Mouse (Mus musculus) kidney, embryonic 16.5 days (tissue): ENCODE data around the gene Gm11938. TPM values are rescaled to one million over a fixed set of nuclear protein-coding genes. Genes with fewer than 3 reads are reported as not detected.
A peak's percentile ranks its signal among the peaks of the same experiment; 100 is the strongest.

Experiments
- ATAC-seq: fragments of 200-750 bp; cut with Nextera tagmentation; 2 replicates; pipeline ENCODE4 v1.8.0; 2017; ENCODE audit warnings: moderate TSS enrichment; ENCODE audit not compliant: low FRiP score, low TSS enrichment
- H3K27ac ChIP-seq: fragments of 300-500 bp; sonication (generic); 2 replicates; pipeline ENCODE4 v1.5.1; 2014; ENCODE audit warnings: low read length
- H3K27me3 ChIP-seq: fragments of 300-500 bp; sonication (generic); 2 replicates; pipeline ENCODE4 v1.6.1; 2014; ENCODE audit warnings: low read length, control low read depth, mixed read lengths; ENCODE audit not compliant: insufficient read depth
- H3K36me3 ChIP-seq: fragments of 300-500 bp; sonication (generic); 2 replicates; pipeline ENCODE4 v1.6.1; 2014; ENCODE audit warnings: low read length, control low read depth, mixed read lengths; ENCODE audit not compliant: insufficient read depth
- H3K4me1 ChIP-seq: fragments of 300-500 bp; sonication (generic); 2 replicates; pipeline ENCODE4 v1.6.1; 2014; ENCODE audit warnings: low read length, control low read depth, mixed read lengths; ENCODE audit not compliant: insufficient read depth
- H3K4me2 ChIP-seq: fragments of 300-500 bp; sonication (generic); replicated peaks from 2 replicates; pipeline ENCODE4 v1.6.1; 2014; ENCODE audit warnings: low read depth, low read length
- H3K4me3 ChIP-seq: fragments of 300-500 bp; sonication (generic); 2 replicates; pipeline ENCODE4 v1.5.1; 2014; ENCODE audit warnings: mild to moderate bottlenecking, low read length
- H3K9ac ChIP-seq: fragments of 300-500 bp; sonication (generic); replicated peaks from 2 replicates; pipeline ENCODE4 v1.6.1; 2014; ENCODE audit warnings: low read length
- H3K9me3 ChIP-seq: fragments of 300-500 bp; sonication (generic); 2 replicates; pipeline ENCODE4 v1.6.1; 2016; ENCODE audit warnings: low read length, control low read depth
- WGBS: fragments of 180-500 bp; shearing (Covaris S2); extraction: QIAGEN DNeasy Blood & Tissue Kit; methylation state at CpG from one replicate; pipeline ENCODE4 v1.1.7; 2014; 5-methylcytosine and 5-hydroxymethylcytosine counted together
- polyA plus RNA-seq: library from polyadenylated mRNA; unstranded; fragments of >200 nt; fragmentation: Nextera tagmentation; extraction: Ambion mirVana; gene quantifications from 2 replicates; pipeline ENCODE4 v1.2.1, GENCODE M21; 2015

Gene Gm11938
- polyA plus RNA-seq, 1 experiment from 2014 or later, result not detected

- no peak overlapping the region for H3K4me2 ChIP-seq
- no peak for ATAC-seq
- no peak overlapping the region for H3K4me3 ChIP-seq
- no peaks in the 10 kb centered on the region for H3K36me3 ChIP-seq
- H3K9ac ChIP-seq, result no peak overlapping the region
- no peaks in the 10 kb centered on the region for H3K9me3 ChIP-seq
- 88% methylated on average over 5 of the region's 5 CpGs for WGBS
- H3K27ac ChIP-seq, result no peak overlapping the region
- H3K4me1 ChIP-seq, result no peaks in the 10 kb centered on the region
- no peaks in the 10 kb centered on the region for H3K27me3 ChIP-seq
These were observed 22.1 kb downstream of the Gm11938 start for GRCm38 (mm10) chr11:99581051-99581450.

DNA sequence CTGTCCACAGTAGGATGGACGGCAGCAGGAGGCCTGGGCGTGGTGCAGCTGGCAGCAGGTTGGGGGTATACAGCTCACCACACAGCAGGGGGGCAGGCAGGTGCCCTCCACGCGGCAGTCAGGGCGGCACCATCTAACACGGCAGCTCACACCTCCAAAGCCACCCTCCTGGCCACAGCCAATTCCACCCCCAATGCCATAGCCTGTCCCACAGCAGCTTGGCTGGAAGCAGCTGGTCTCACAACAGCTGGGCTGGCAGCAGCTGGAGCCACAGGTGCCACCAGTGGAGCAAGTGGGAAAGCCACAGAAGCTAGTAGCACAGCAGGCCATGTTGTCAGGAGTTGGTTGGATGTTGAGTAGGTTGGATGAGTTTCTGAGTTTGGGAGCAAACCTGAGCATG is 22.5 kb downstream of the Gm11938 start, which contains the start of gene Krtap1-5:
TSS of gene Krtap1-5 (minus strand) at position 381 of the 400 bp plus-strand sequence.
- Histone ChIP-seq H3K27me3 (no peaks in the 10 kb centered on the region), H3K9me3 (no peaks in the 10 kb centered on the region), H3K27ac (no peak within 1 kb of the TSS), H3K36me3 (no peaks in the 10 kb centered on the region), H3K4me3 (no peak within 1 kb of the TSS), H3K4me2 (no peak within 1 kb of the TSS), H3K4me1 (no peaks in the 10 kb centered on the region), H3K9ac (no peak within 1 kb of the TSS)
- no peak for ATAC-seq
- 85% methylated on average over 6 of the region's 6 CpGs for WGBS

DNA sequence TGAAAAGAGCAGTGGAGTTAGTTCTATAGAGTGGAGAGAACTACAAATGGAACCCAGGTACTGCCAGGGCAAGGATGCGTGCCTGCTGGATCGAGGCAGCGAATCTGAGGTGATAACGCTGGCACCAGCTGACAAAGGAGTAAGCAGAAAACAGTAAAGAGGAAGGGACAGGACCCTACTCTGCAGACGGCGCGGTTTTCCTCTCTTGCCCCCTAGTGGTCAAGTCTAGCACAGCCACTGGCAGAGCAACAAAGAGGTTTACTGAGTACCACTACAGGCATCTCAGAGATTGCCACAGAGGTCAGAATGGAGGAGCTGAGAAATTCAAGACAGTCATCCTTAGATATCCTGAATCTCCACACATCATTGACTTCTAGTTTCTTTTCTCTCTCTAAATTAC is 29.0 kb downstream of the Gm11938 start:
- no peaks in the 10 kb centered on the region for H3K9me3 ChIP-seq
- under 1% methylated on average over 7 of the region's 7 CpGs for WGBS
- H3K36me3 ChIP-seq, result no peaks in the 10 kb centered on the region
- H3K4me3 ChIP-seq, result no peak overlapping the region
- no peaks in the 10 kb centered on the region for H3K27me3 ChIP-seq
- no peak overlapping the region for H3K27ac ChIP-seq
- H3K9ac ChIP-seq, result no peak overlapping the region
- ATAC-seq, result peak; percentile 86
- 0 out of 2 replicates have a peak, but pooled peaks cover 2% of the 10 kb centered on the region for H3K4me1 ChIP-seq
- H3K4me2 ChIP-seq, result peak overlapping the region; percentile 43

GRCm38 (mm10) chr11:99573164-99573563 is 29.9 kb downstream of the Gm11938 start:
- no peaks in the 10 kb centered on the region for H3K27me3 ChIP-seq
- no peak overlapping the region for H3K9ac ChIP-seq
- no peak overlapping the region for H3K27ac ChIP-seq
- H3K4me1 ChIP-seq, result 0 out of 2 replicates have a peak, but pooled peaks cover 2% of the 10 kb centered on the region
- H3K4me3 ChIP-seq, result no peak overlapping the region
- H3K9me3 ChIP-seq, result no peaks in the 10 kb centered on the region
- 62% methylated on average over 4 of the region's 4 CpGs for WGBS
- ATAC-seq, result no peak
- H3K36me3 ChIP-seq, result no peaks in the 10 kb centered on the region
- H3K4me2 ChIP-seq, result no peak overlapping the region

DNA sequence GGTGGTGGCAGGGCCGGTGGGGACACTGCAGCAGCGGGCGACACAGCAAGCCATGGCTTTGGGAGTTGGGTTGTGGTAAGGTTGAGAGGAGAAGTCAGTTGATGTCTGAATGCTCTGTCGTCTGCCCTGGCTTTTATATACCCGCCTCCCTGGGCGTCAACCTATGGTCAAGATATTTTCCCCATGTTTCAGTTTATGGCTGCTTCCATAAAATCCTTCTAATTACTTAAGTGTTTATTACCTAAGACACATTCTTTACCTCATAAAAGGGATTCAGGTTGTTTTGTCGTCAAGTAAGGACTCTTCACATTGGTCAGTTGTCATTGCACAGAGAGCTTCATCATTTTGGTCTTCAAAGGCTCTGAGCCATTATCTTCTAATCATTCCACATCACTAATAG is 36.6 kb downstream of the Gm11938 start, which contains the start of gene Krtap3-1:
TSS of gene Krtap3-1 (minus strand) at position 101 of the 400 bp plus-strand sequence.
- Histone ChIP-seq H3K36me3 (no peaks in the 10 kb centered on the region), H3K9me3 (no peaks in the 10 kb centered on the region), H3K27me3 (no peaks in the 10 kb centered on the region), H3K4me2 (no peak within 1 kb of the TSS), H3K9ac (no peak within 1 kb of the TSS), H3K4me3 (no peak within 1 kb of the TSS), H3K4me1 (no peaks in the 10 kb centered on the region), H3K27ac (no peak within 1 kb of the TSS)
- 62% methylated on average over 7 of the region's 7 CpGs for whole genome bisulfite sequencing
- no peak for ATAC-seq

DNA sequence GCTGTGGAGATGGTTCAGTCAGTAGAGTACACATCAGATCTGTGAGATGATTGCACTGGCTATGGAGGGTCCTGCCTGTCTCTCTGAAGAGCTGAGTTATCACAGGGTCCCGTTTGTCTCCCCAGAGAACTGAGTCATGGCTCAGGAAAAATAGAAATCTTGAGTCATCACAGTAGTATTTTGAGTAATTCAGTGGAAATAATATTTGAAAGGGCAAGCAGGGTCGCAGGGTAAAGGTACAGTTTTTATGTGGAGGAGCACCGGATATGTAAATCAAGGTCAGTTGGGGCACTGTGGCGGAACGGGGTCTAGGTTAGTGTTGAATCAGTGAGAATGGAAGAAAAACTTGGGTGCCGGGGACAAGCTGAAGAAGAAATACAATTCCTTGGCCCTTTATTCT is 40.5 kb downstream of the Gm11938 start:
- Histone ChIP-seq H3K9ac (no peak overlapping the region), H3K27me3 (no peaks in the 10 kb centered on the region), H3K27ac (no peak overlapping the region), H3K4me1 (no peaks in the 10 kb centered on the region), H3K4me2 (no peak overlapping the region), H3K36me3 (no peaks in the 10 kb centered on the region), H3K9me3 (no peaks in the 10 kb centered on the region), H3K4me3 (no peak overlapping the region)
- ATAC-seq, result no peak
- WGBS, result 68% methylated on average over 6 of the region's 6 CpGs

DNA sequence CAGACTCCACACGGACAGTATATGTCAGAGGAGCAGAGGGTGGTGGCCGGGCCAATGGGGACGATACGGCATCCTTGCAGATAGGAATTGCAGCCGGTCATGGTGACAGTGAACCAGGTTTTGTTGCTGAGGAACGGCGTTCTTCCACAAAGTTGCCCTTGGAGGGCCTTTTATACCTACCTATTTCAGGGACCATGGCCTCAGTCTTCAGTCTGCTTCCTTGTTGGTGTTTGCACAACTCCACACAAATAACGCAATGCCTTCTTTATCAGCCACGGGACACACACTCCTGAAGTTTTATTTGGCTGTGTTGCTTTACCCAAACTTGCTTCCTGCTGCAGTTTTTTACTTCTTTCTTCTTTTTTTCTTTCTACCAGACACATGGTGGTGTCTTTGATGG is 43.7 kb downstream of the Gm11938 start, which contains the start of gene Gm11939:
TSS of gene Gm11939 (minus strand) at position 101 of the 400 bp plus-strand sequence.
- H3K4me2 ChIP-seq, result no peak within 1 kb of the TSS
- no peaks in the 10 kb centered on the region for H3K36me3 ChIP-seq
- no peaks in the 10 kb centered on the region for H3K27me3 ChIP-seq
- no peaks in the 10 kb centered on the region for H3K9me3 ChIP-seq
- 90% methylated on average over 9 of the region's 9 CpGs for WGBS
- ATAC-seq, result no peak
- H3K4me1 ChIP-seq, result no peaks in the 10 kb centered on the region
- H3K27ac ChIP-seq, result no peak within 1 kb of the TSS
- no peak within 1 kb of the TSS for H3K9ac ChIP-seq
- no peak within 1 kb of the TSS for H3K4me3 ChIP-seq

DNA sequence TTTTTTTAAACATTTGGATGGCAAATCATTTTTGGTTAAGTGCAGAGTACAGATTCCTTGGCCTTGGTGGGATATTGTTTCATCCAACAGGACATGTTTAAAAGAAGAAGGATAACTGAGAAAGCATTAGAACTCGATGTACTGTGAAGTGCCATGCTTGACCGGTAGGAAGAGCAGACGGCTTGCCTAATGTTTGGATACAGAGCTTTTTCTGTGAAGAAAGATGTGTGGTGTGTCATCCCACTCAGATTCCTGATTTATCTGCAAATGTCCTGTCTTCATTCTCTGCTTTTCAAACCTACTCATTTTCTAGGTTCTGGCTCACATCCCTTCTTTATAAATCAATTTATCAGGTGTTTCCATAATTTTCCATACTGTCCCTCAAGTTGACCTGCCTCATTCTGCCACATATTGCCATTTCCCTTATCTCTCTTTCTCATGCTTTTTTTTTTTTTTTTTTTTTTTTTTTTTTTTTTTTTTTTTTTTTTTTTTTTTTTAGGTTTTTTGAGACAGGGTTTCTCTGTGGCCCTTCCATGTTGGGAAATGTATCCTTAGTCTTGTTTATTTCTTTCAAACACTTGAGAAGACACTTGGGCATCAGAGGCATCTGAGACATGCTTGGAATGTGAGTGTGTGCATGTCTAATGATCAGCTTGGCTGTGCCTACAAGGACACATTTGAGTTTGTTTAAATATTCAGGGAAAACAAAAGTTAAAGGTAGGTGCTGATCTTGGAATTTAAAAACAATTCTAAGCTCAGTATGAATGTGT is 44.9 kb downstream of the Gm11938 start:
- H3K9ac ChIP-seq, result no peak overlapping the region
- H3K36me3 ChIP-seq, result no peaks in the 10 kb centered on the region
- H3K4me1 ChIP-seq, result no peaks in the 10 kb centered on the region
- no peak overlapping the region for H3K27ac ChIP-seq
- WGBS, result 55% methylated on average over 3 of the region's 3 CpGs
- no peak overlapping the region for H3K4me2 ChIP-seq
- no peak for ATAC-seq
- H3K4me3 ChIP-seq, result no peak overlapping the region
- H3K9me3 ChIP-seq, result no peaks in the 10 kb centered on the region
- H3K27me3 ChIP-seq, result no peaks in the 10 kb centered on the region

DNA sequence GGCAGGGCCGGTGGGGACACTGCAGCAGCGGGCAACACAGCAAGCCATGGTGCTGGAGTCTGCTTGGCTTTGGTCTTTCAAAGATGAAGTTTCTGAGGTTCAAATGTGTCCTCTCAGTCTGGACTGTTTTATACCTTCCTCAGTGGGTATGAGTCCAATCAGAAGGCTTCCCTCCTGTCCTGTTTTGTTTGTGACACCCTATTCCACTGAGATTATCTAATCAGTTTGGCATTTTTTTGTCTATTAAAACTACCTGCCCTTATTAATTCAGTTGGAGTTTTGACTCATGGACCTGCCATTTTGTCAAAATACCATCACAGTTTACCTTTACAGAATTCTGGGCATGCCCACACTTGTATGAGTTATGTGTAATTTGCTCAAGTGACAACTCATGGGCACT is 46.4 kb downstream of the Gm11938 start, which contains the start of gene Krtap3-2:
TSS of gene Krtap3-2 (minus strand) at position 101 of the 400 bp plus-strand sequence.
- H3K27ac ChIP-seq, result no peak within 1 kb of the TSS
- H3K4me2 ChIP-seq, result no peak within 1 kb of the TSS
- no peak for ATAC-seq
- no peaks in the 10 kb centered on the region for H3K4me1 ChIP-seq
- no peaks in the 10 kb centered on the region for H3K27me3 ChIP-seq
- H3K4me3 ChIP-seq, result no peak within 1 kb of the TSS
- H3K36me3 ChIP-seq, result no peaks in the 10 kb centered on the region
- H3K9ac ChIP-seq, result no peak within 1 kb of the TSS
- 85% methylated on average over 2 of the region's 2 CpGs for WGBS
- no peaks in the 10 kb centered on the region for H3K9me3 ChIP-seq

GRCm38 (mm10) chr11:99556195-99556594 is 46.9 kb downstream of the Gm11938 start:
- Histone ChIP-seq H3K36me3 (no peaks in the 10 kb centered on the region), H3K9me3 (no peaks in the 10 kb centered on the region), H3K27ac (no peak overlapping the region), H3K4me2 (no peak overlapping the region), H3K4me3 (no peak overlapping the region), H3K9ac (no peak overlapping the region), H3K27me3 (no peaks in the 10 kb centered on the region), H3K4me1 (no peaks in the 10 kb centered on the region)
- 82% methylated on average over 2 of the region's 2 CpGs for WGBS
- ATAC-seq, result no peak
